Mouse (Mus musculus): ENCODE measurements at regions not wholly inside any gene's neighbourhood (a gene's known extent, or its start where the extent isn't known, plus 50 kb on each side); places are given as distances from the start of the nearest gene placed in this dataset.
A peak's percentile ranks its signal among the peaks of the same experiment; 100 is the strongest.
"Not testable (repeated sequence)": the region's sequence is repeated elsewhere in the genome, so short reads cannot be mapped to it uniquely, and the experiment has no call there.

GRCm38 (mm10) chr4:89753484-89753883 lies 74.2 kb downstream of the Dmrta1 start:
- DNase-seq = no peak

GRCm38 (mm10) chr4:89776269-89776668 lies 97.0 kb downstream of the Dmrta1 start:
- no peak for DNase-seq

- no peak for DNase-seq
These were observed 102.3 kb downstream of the Dmrta1 start for GRCm38 (mm10) chr4:89781487-89781886.

GRCm38 (mm10) chr4:89816823-89817222 lies 137.6 kb downstream of the Dmrta1 start:
- DNase-seq = no peak

GRCm38 (mm10) chr4:89834552-89835206 lies 155.4 kb downstream of the Dmrta1 start:
- DNase-seq = no peak

GRCm38 (mm10) chr4:89875375-89876055 lies 196.3 kb downstream of the Dmrta1 start:
- peak; percentile 2 to 3 for DNase-seq

- DNase-seq = not testable (repeated sequence)
These were observed 196.9 kb downstream of the Dmrta1 start for GRCm38 (mm10) chr4:89876131-89876530.

- no peak for DNase-seq
These were observed 201.8 kb downstream of the Dmrta1 start for GRCm38 (mm10) chr4:89881083-89881482.

GRCm38 (mm10) chr4:89909622-89910021 lies 230.4 kb downstream of the Dmrta1 start:
- no peak for DNase-seq

GRCm38 (mm10) chr4:89937673-89938072 lies 258.4 kb downstream of the Dmrta1 start:
- no peak for DNase-seq

GRCm38 (mm10) chr4:89941308-89941707 lies 262.1 kb downstream of the Dmrta1 start:
- no peak for DNase-seq

GRCm38 (mm10) chr4:89976146-89976545 lies 242.5 kb upstream of the Zfp352 start:
- DNase-seq = no peak

GRCm38 (mm10) chr4:90003413-90003812 lies 215.2 kb upstream of the Zfp352 start:
- no peak for DNase-seq

GRCm38 (mm10) chr4:90003898-90004297 lies 214.7 kb upstream of the Zfp352 start:
- DNase-seq = no peak

GRCm38 (mm10) chr4:90012723-90013122 lies 205.9 kb upstream of the Zfp352 start:
- DNase-seq = no peak

- no peak for DNase-seq
These were observed 204.4 kb upstream of the Zfp352 start for GRCm38 (mm10) chr4:90014203-90014602.

All from cerebellum, adult 18-20 months (tissue).